Mouse (Mus musculus): ENCODE data around the gene Adora2a. TPM values are rescaled to one million over a fixed set of nuclear protein-coding genes. Genes with fewer than 3 reads are reported as not detected.
"Not testable (repeated sequence)": the region's sequence is repeated elsewhere in the genome, so short reads cannot be mapped to it uniquely, and the experiment has no call there.

Adora2a gene
- polyA plus RNA-seq, 1 experiment from 2014 or later: 1.9 TPM

GRCm38 (mm10) chr10:75373655-75374351 is 57.1 kb downstream of the Adora2a start:
- not testable (repeated sequence) for H3K27me3 ChIP-seq (ENCODE audit: control insufficient read depth, insufficient read depth, low read depth, low read length); H3K4me2 ChIP-seq (ENCODE audit: low read depth, low read length); H3K9me3 ChIP-seq (replicated peaks; ENCODE audit: control insufficient read depth, low read length); H3K27ac ChIP-seq (ENCODE audit: low read length); ATAC-seq (ENCODE audit: low read depth); H3K4me3 ChIP-seq (ENCODE audit: low read depth, low read length); H3K4me1 ChIP-seq (ENCODE audit: control insufficient read depth, low read depth, low read length); H3K9ac ChIP-seq (ENCODE audit: low read depth, low read length); H3K36me3 ChIP-seq (ENCODE audit: control insufficient read depth, insufficient read depth)
- 69% methylated on average over 11 of the region's 19 CpGs for WGBS (ENCODE audit: insufficient replicate concordance)

- Histone ChIP-seq H3K4me3 (ENCODE audit: low read depth, low read length) (no peak overlapping the region), H3K4me2 (ENCODE audit: low read depth, low read length) (no peak overlapping the region), H3K4me1 (ENCODE audit: control insufficient read depth, low read depth, low read length) (no peaks in the 10 kb centered on the region), H3K9ac (ENCODE audit: low read depth, low read length) (no peak overlapping the region), H3K36me3 (ENCODE audit: control insufficient read depth, insufficient read depth) (no peaks in the 10 kb centered on the region), H3K27me3 (ENCODE audit: control insufficient read depth, insufficient read depth, low read depth, low read length) (no peaks in the 10 kb centered on the region), H3K9me3 (replicated peaks; ENCODE audit: control insufficient read depth, low read length) (no peaks in the 10 kb centered on the region), H3K27ac (ENCODE audit: low read length) (no peak overlapping the region)
- WGBS (ENCODE audit: insufficient replicate concordance): 77% methylated on average over 10 of the region's 10 CpGs
- no peak for ATAC-seq (ENCODE audit: low read depth)
Observed at GRCm38 (mm10) chr10:75378688-75379087, 62.0 kb downstream of the Adora2a start.

Other genes with a start within 250 kb of the Adora2a start
- gene Specc1l, start 104.8 kb upstream of the Adora2a start, polyA plus RNA-seq (2015; fragmentation: Nextera tagmentation; extraction: Ambion mirVana): 5.6 and 6.7 TPM in 2 replicates
- gene Upb1, start 84.2 kb downstream of the Adora2a start, polyA plus RNA-seq (2015; fragmentation: Nextera tagmentation; extraction: Ambion mirVana): 29.5 and 40.4 TPM in 2 replicates
- gene Snrpd3, start 200.7 kb downstream of the Adora2a start, polyA plus RNA-seq (2015; fragmentation: Nextera tagmentation; extraction: Ambion mirVana): 56.9 and 61.7 TPM in 2 replicates
- 64.4 and 69.3 TPM in 2 replicates for gene Gucd1, start 201.1 kb downstream of the Adora2a start, polyA plus RNA-seq (2015; fragmentation: Nextera tagmentation; extraction: Ambion mirVana)
- gene Lrrc75b, start 243.5 kb downstream of the Adora2a start, polyA plus RNA-seq (2015; fragmentation: Nextera tagmentation; extraction: Ambion mirVana): 0.05 and 0.06 TPM in 2 replicates
- 27.7 and 40.9 TPM in 2 replicates for gene Ggt1, start 244.7 kb downstream of the Adora2a start, polyA plus RNA-seq (2015; fragmentation: Nextera tagmentation; extraction: Ambion mirVana)

Data from liver, embryonic 16.5 days (tissue).